Comparison of ENCODE assay signal across 18 mouse cellular contexts in genomic region chr4:82173461-82174085, GRCm38 (mm10).
DNase-seq lines count a peak whose midpoint lies in the region; ATAC-seq and TF ChIP-seq lines count a peak whose summit lies in the region.
"Had no signal": no experiment of that assay in that cellular context is flagged by ENCODE, and none has a peak within 500 bp of the region (broad histone marks: within the 10 kb centered on the region; RNA-seq: fewer than 3 reads in every experiment).

No protein-coding gene starts in this region.

- 0 out of 2 replicates have a peak, but pooled peaks cover 3% of the 10 kb centered on the region for H3K27me3 ChIP-seq in kidney, embryonic 14.5 days (ENCODE audit: control insufficient read depth, insufficient read depth, low read length)
- H3K27me3 ChIP-seq in lung, postnatal 0 days (replicated peaks; ENCODE audit: insufficient read depth, low read length): no peaks in the 10 kb centered on the region
- H3K27me3 ChIP-seq in intestine, embryonic 15.5 days (replicated peaks): no peaks in the 10 kb centered on the region
- no peaks in the 10 kb centered on the region for H3K27me3 ChIP-seq in stomach, embryonic 15.5 days (replicated peaks)
- H3K27me3 ChIP-seq: forebrain, embryonic 13.5 days; heart, embryonic 15.5 days; liver, embryonic 12.5 days had no signal

- TF ChIP-seq CTCF in lung, postnatal 0 days (IDR thresholded peaks at IDR 0.05): no peak

- no peaks in the 10 kb centered on the region for H3K36me3 ChIP-seq in kidney, embryonic 14.5 days (ENCODE audit: control insufficient read depth, insufficient read depth, low read length)
- no peaks in the 10 kb centered on the region for H3K36me3 ChIP-seq in lung, postnatal 0 days (ENCODE audit: insufficient read depth, low read length)
- H3K36me3 ChIP-seq in intestine, embryonic 15.5 days: no peaks in the 10 kb centered on the region
- H3K36me3 ChIP-seq in stomach, embryonic 15.5 days: no peaks in the 10 kb centered on the region
- H3K36me3 ChIP-seq: heart, embryonic 15.5 days; hindbrain, embryonic 10.5 days; liver, embryonic 12.5 days had no signal

- no peak for TF ChIP-seq EP300 in lung, postnatal 0 days (IDR thresholded peaks at IDR 0.05)

- no peaks in the 10 kb centered on the region for H3K9me3 ChIP-seq in kidney, embryonic 14.5 days (ENCODE audit: control insufficient read depth, low read length)
- H3K9me3 ChIP-seq in lung, postnatal 0 days (ENCODE audit: low read length): no peaks in the 10 kb centered on the region
- H3K9me3 ChIP-seq in intestine, embryonic 15.5 days: no peaks in the 10 kb centered on the region
- H3K9me3 ChIP-seq in stomach, embryonic 15.5 days: no peaks in the 10 kb centered on the region
- H3K9me3 ChIP-seq: forebrain, embryonic 13.5 days; heart, embryonic 15.5 days; hindbrain, embryonic 10.5 days; liver, embryonic 12.5 days had no signal

- H3K9ac ChIP-seq in kidney, embryonic 14.5 days (ENCODE audit: low read depth, low read length): no peak overlapping the region
- H3K9ac ChIP-seq in lung, postnatal 0 days (replicated peaks; ENCODE audit: low read depth): no peak overlapping the region
- no peak overlapping the region for H3K9ac ChIP-seq in intestine, embryonic 15.5 days
- no peak overlapping the region for H3K9ac ChIP-seq in stomach, embryonic 15.5 days
- H3K9ac ChIP-seq: forebrain, embryonic 13.5 days; heart, embryonic 15.5 days; liver, embryonic 12.5 days had no signal

- no peak overlapping the region; the same call in 1 of the 2 replicates for H3K4me2 ChIP-seq in kidney, embryonic 14.5 days (replicated peaks; ENCODE audit: low read depth, low read length)
- peak overlapping the region; percentile 30 for H3K4me2 ChIP-seq in lung, postnatal 0 days (replicated peaks; ENCODE audit: low read depth, low read length)
- peak overlapping the region; percentile 28 for H3K4me2 ChIP-seq in intestine, embryonic 15.5 days (replicated peaks)
- peak overlapping the region; percentile 24; the same call in 1 of the 2 replicates for H3K4me2 ChIP-seq in stomach, embryonic 15.5 days
- H3K4me2 ChIP-seq: forebrain, embryonic 13.5 days; heart, embryonic 15.5 days; liver, embryonic 12.5 days had no signal

- WGBS in kidney, embryonic 14.5 days: 59% methylated on average over 17 of the region's 17 CpGs
- WGBS in lung, postnatal 0 days: 49% methylated on average over 17 of the region's 17 CpGs
- WGBS in intestine, embryonic 15.5 days: 55% methylated on average over 17 of the region's 17 CpGs
- 50% methylated on average over 17 of the region's 17 CpGs for WGBS in stomach, embryonic 15.5 days

- 0 out of 2 replicates have a peak, but pooled peaks cover 8% of the 10 kb centered on the region for H3K4me1 ChIP-seq in kidney, embryonic 14.5 days (ENCODE audit: control insufficient read depth, insufficient read depth, low read length)
- no peaks in the 10 kb centered on the region for H3K4me1 ChIP-seq in lung, postnatal 0 days (ENCODE audit: insufficient read depth, low read depth, low read length)
- 0 out of 2 replicates have a peak, but pooled peaks cover 2% of the 10 kb centered on the region for H3K4me1 ChIP-seq in intestine, embryonic 15.5 days (replicated peaks)
- no peaks in the 10 kb centered on the region for H3K4me1 ChIP-seq in stomach, embryonic 15.5 days
- H3K4me1 ChIP-seq: forebrain, embryonic 13.5 days; heart, embryonic 15.5 days; hindbrain, embryonic 10.5 days; liver, embryonic 12.5 days had no signal

- no peak for DNase-seq in kidney, postnatal 10 days
- no peak for DNase-seq in lung, postnatal 0 days (ENCODE audit: low spot score)
- DNase-seq in lung, postnatal 14 days: no peak
- no peak for DNase-seq in urinary bladder, adult 2 months (ENCODE audit: low spot score)
- no peak for DNase-seq in adipocyte (ENCODE audit: low spot score)
- DNase-seq: cerebellum, adult 9-11 months; gastrocnemius, postnatal 36 days; kidney, postnatal 36 days; midbrain, embryonic 14.5 days; right cerebral cortex, adult 18-20 months; thymus, postnatal 25 days had no signal

- H3K4me3 ChIP-seq in kidney, embryonic 14.5 days (ENCODE audit: low read length): no peak overlapping the region
- H3K4me3 ChIP-seq in lung, postnatal 0 days (ENCODE audit: low read depth, low read length): no peak overlapping the region
- no peak overlapping the region for H3K4me3 ChIP-seq in intestine, embryonic 15.5 days (replicated peaks)
- H3K4me3 ChIP-seq in stomach, embryonic 15.5 days (replicated peaks): no peak overlapping the region
- H3K4me3 ChIP-seq: forebrain, embryonic 13.5 days; heart, embryonic 15.5 days; hindbrain, embryonic 10.5 days; liver, embryonic 12.5 days had no signal

- peak overlapping the region; percentile 24; the same call in 1 of the 2 replicates for H3K27ac ChIP-seq in kidney, embryonic 14.5 days (ENCODE audit: low read depth, low read length)
- no peak overlapping the region for H3K27ac ChIP-seq in lung, postnatal 0 days (ENCODE audit: low read length)
- no peak overlapping the region for H3K27ac ChIP-seq in intestine, embryonic 15.5 days
- peak overlapping the region; percentile 40; the same call in 1 of the 2 replicates for H3K27ac ChIP-seq in stomach, embryonic 15.5 days
- H3K27ac ChIP-seq: forebrain, embryonic 13.5 days; heart, embryonic 15.5 days; hindbrain, embryonic 10.5 days; liver, embryonic 12.5 days had no signal

- no peak for ATAC-seq in kidney, embryonic 14.5 days (ENCODE audit: low FRiP score, low TSS enrichment)
- no peak for ATAC-seq in lung, postnatal 0 days
- ATAC-seq in intestine, embryonic 15.5 days: no peak
- no peak for ATAC-seq in stomach, embryonic 15.5 days (ENCODE audit: insufficient read depth, low FRiP score, low read depth)
- ATAC-seq: forebrain, embryonic 13.5 days; liver, embryonic 12.5 days had no signal

Comparison
In these comparisons a context has a peak if more than half of its experiments do, and no peak if none do; other contexts are left out.
1. H3K27ac ChIP-seq: peak in kidney, embryonic 14.5 days (single experiment) and stomach, embryonic 15.5 days (single experiment); none in lung, postnatal 0 days (single experiment) and intestine, embryonic 15.5 days (single experiment).